Mouse (Mus musculus): ENCODE results near the gene Ankrd65. TPM values are rescaled to one million over a fixed set of nuclear protein-coding genes. Genes with fewer than 3 reads are reported as not detected.

Gene Ankrd65
- total and polyA plus RNA-seq, 3 experiments = 0.12 TPM; not detected in 2

GRCm38 (mm10) chr4:155837404-155838010 is 47.3 kb downstream of the Ankrd65 start:
- H3K4me3 ChIP-seq (ENCODE audit: control insufficient read depth in 1 of 2, insufficient read depth in 1 of 2, low read depth in 2 of 2, low read length in 2 of 2) = no peak overlapping the region
- DNase-seq (ENCODE audit: low read depth, low spot score) = no peak
- TF ChIP-seq SMC3 (IDR thresholded peaks at IDR 0.05; ENCODE audit: low read depth, low read length) (no peak), JUND (IDR thresholded peaks at IDR 0.05; ENCODE audit: low read depth, low read length) (no peak), ZMIZ1 (IDR thresholded peaks at IDR 0.05; ENCODE audit: low read depth, low read length) (no peak), GABPA (IDR thresholded peaks at IDR 0.05; ENCODE audit: low read depth, low read length) (no peak), MYB (IDR thresholded peaks at IDR 0.05; ENCODE audit: low read depth, low read length) (no peak), HCFC1 (IDR thresholded peaks at IDR 0.05; ENCODE audit: low read depth, low read length) (no peak), MEF2A (IDR thresholded peaks at IDR 0.05; ENCODE audit: extremely low read depth, insufficient replicate concordance, low read depth, low read length, poor library complexity, severe bottlenecking) (no peak), CHD1 (IDR thresholded peaks at IDR 0.05; ENCODE audit: low read depth, low read length) (no peak), NRF1 (IDR thresholded peaks at IDR 0.05; ENCODE audit: insufficient read depth, low read depth, low read length, poor library complexity, severe bottlenecking) (no peak), MYC (IDR thresholded peaks at IDR 0.05; ENCODE audit: low read depth, low read length) (no peak), USF2 (IDR thresholded peaks at IDR 0.05; ENCODE audit: borderline replicate concordance in 1 of 2, insufficient read depth in 1 of 2, low read depth in 1 of 2, low read length in 2 of 2) (no peak), MAZ (IDR thresholded peaks at IDR 0.05; ENCODE audit: low read depth, low read length) (no peak), MAFK (IDR thresholded peaks at IDR 0.05; ENCODE audit: borderline replicate concordance, low read depth, low read length) (no peak)
- H3K36me3 ChIP-seq (ENCODE audit: control insufficient read depth in 1 of 2, insufficient read depth in 2 of 2, low read length in 2 of 2) = peaks cover 0 to 2% of the 10 kb centered on the region in 2 experiments; a peak in 2 of 4 replicates
- no peak overlapping the region for H3K27ac ChIP-seq (ENCODE audit: control insufficient read depth, low read depth, low read length)
- H3K27me3 ChIP-seq (ENCODE audit: control insufficient read depth in 1 of 2, insufficient read depth in 2 of 2, low read length in 2 of 2) = no peaks in the 10 kb centered on the region
- no peak overlapping the region for H3K9ac ChIP-seq (ENCODE audit: control insufficient read depth, low read depth, low read length, poor library complexity, severe bottlenecking)
- no peaks in the 10 kb centered on the region for H3K9me3 ChIP-seq (replicated peaks; ENCODE audit: insufficient read depth, low read length)
- H3K79me2 ChIP-seq (ENCODE audit: control insufficient read depth, insufficient read depth, low read length, poor library complexity) = peaks cover 7% of the 10 kb centered on the region
- H3K4me1 ChIP-seq (ENCODE audit: control insufficient read depth in 1 of 2, insufficient read depth in 2 of 2, low read length in 2 of 2) = peaks cover 0 to 5% of the 10 kb centered on the region in 2 experiments; a peak in 1 of 4 replicates

GRCm38 (mm10) chr4:155838187-155839153 is 48.2 kb downstream of the Ankrd65 start:
- no peak overlapping the region for H3K9ac ChIP-seq (ENCODE audit: control insufficient read depth, low read depth, low read length, poor library complexity, severe bottlenecking)
- H3K27me3 ChIP-seq (ENCODE audit: control insufficient read depth in 1 of 2, insufficient read depth in 2 of 2, low read length in 2 of 2) = no peaks in the 10 kb centered on the region
- H3K4me1 ChIP-seq (ENCODE audit: control insufficient read depth in 1 of 2, insufficient read depth in 2 of 2, low read length in 2 of 2) = 0 out of 4 replicates have a peak, but pooled peaks cover 0 to 3% of the 10 kb centered on the region in 2 experiments
- DNase-seq (ENCODE audit: low read depth, low spot score) = no peak
- no peak overlapping the region for H3K27ac ChIP-seq (ENCODE audit: control insufficient read depth, low read depth, low read length)
- H3K9me3 ChIP-seq (replicated peaks; ENCODE audit: insufficient read depth, low read length) = no peaks in the 10 kb centered on the region
- H3K4me3 ChIP-seq (ENCODE audit: control insufficient read depth in 1 of 2, insufficient read depth in 1 of 2, low read depth in 2 of 2, low read length in 2 of 2) = no peak overlapping the region
- peaks cover 3% of the 10 kb centered on the region for H3K79me2 ChIP-seq (ENCODE audit: control insufficient read depth, insufficient read depth, low read length, poor library complexity)
- TF ChIP-seq JUND (IDR thresholded peaks at IDR 0.05; ENCODE audit: low read depth, low read length) (no peak), UBTF (IDR thresholded peaks at IDR 0.05; ENCODE audit: borderline replicate concordance, insufficient read depth, low read depth, low read length) (no peak), E2F4 (IDR thresholded peaks at IDR 0.05; ENCODE audit: borderline replicate concordance, low read depth, low read length) (no peak), TAL1 (IDR thresholded peaks at IDR 0.05; ENCODE audit: low read length) (no peak), MAFK (IDR thresholded peaks at IDR 0.05; ENCODE audit: borderline replicate concordance, low read depth, low read length) (no peak), POLR2AphosphoS2 (IDR thresholded peaks at IDR 0.05; ENCODE audit: low read length) (no peak), SIN3A (IDR thresholded peaks at IDR 0.05; ENCODE audit: low read length) (no peak), MAX (IDR thresholded peaks at IDR 0.05; ENCODE audit: low read length) (no peak), RCOR1 (IDR thresholded peaks at IDR 0.05; ENCODE audit: low read depth, low read length) (no peak), CTCF (IDR thresholded peaks at IDR 0.05 in 2 of 3, conservative IDR thresholded peaks at IDR 0.05 in 1 of 3; ENCODE audit: control insufficient read depth in 1 of 3, insufficient read depth in 1 of 3, low read depth in 2 of 3, low read length in 3 of 3, poor library complexity in 1 of 3, severe bottlenecking in 1 of 3) (no peak), KAT2A (conservative IDR thresholded peaks at IDR 0.05; ENCODE audit: low read depth, low read length) (no peak), GABPA (IDR thresholded peaks at IDR 0.05; ENCODE audit: low read depth, low read length) (no peak), RAD21 (IDR thresholded peaks at IDR 0.05; ENCODE audit: low read depth, low read length) (no peak), POLR2AphosphoS5 (IDR thresholded peaks at IDR 0.05; ENCODE audit: borderline replicate concordance, low read depth, low read length) (no peak), TBP (IDR thresholded peaks at IDR 0.05; ENCODE audit: low read depth, low read length) (no peak)
- H3K36me3 ChIP-seq (ENCODE audit: control insufficient read depth in 1 of 2, insufficient read depth in 2 of 2, low read length in 2 of 2) = no peaks in the 10 kb centered on the region; a peak in 1 of 4 replicates

Measured in MEL (cell line).